Comparison of ENCODE assay signal across 10 mouse cellular contexts in genomic region chr9:87144532-87144931, GRCm38 (mm10). TPM values are rescaled to one million over a fixed set of nuclear protein-coding genes. Genes with fewer than 3 reads are reported as not detected.
A peak's percentile ranks its signal among the peaks of the same experiment; 100 is the strongest.
DNase-seq lines count a peak whose midpoint lies in the region; ATAC-seq and TF ChIP-seq lines count a peak whose summit lies in the region.
"Had no signal": no experiment of that assay in that cellular context is flagged by ENCODE, and none has a peak within 500 bp of the region (broad histone marks: within the 10 kb centered on the region; RNA-seq: fewer than 3 reads in every experiment).

No protein-coding gene starts in this region.

- no peak overlapping the region for H3K27ac ChIP-seq in forebrain, postnatal 0 days (ENCODE audit: low read depth, low read length)
- H3K27ac ChIP-seq in limb, embryonic 13.5 days, result no peak overlapping the region
- H3K27ac ChIP-seq in stomach, embryonic 16.5 days (ENCODE audit: low read length), result no peak overlapping the region

- H3K36me3 ChIP-seq in forebrain, postnatal 0 days (ENCODE audit: insufficient read depth), result no peaks in the 10 kb centered on the region
- no peaks in the 10 kb centered on the region for H3K36me3 ChIP-seq in limb, embryonic 13.5 days
- no peaks in the 10 kb centered on the region for H3K36me3 ChIP-seq in stomach, embryonic 16.5 days (ENCODE audit: control insufficient read depth, insufficient read depth, low read length)

- H3K4me3 ChIP-seq in forebrain, postnatal 0 days (ENCODE audit: low read depth, low read length), result peak overlapping the region; percentile 44
- peak overlapping the region; percentile 40 for H3K4me3 ChIP-seq in limb, embryonic 13.5 days
- H3K4me3 ChIP-seq in stomach, embryonic 16.5 days (replicated peaks; ENCODE audit: low read length), result peak overlapping the region; percentile 29
- H3K4me3 ChIP-seq: erythroblast, embryonic 14.5 days; myocyte had no signal

- H3K4me1 ChIP-seq in forebrain, postnatal 0 days (ENCODE audit: insufficient read depth), result no peaks in the 10 kb centered on the region
- H3K4me1 ChIP-seq in limb, embryonic 13.5 days, result peaks cover 13% of the 10 kb centered on the region
- H3K4me1 ChIP-seq in stomach, embryonic 16.5 days (ENCODE audit: control insufficient read depth, insufficient read depth, low read length), result peaks cover 5% of the 10 kb centered on the region; the same call in 1 of the 2 replicates

- H3K9ac ChIP-seq in forebrain, postnatal 0 days, result peak overlapping the region; percentile 39
- peak overlapping the region; percentile 43 for H3K9ac ChIP-seq in limb, embryonic 13.5 days
- H3K9ac ChIP-seq in stomach, embryonic 16.5 days (ENCODE audit: low read length), result peak overlapping the region; percentile 2; the same call in 1 of the 2 replicates

- H3K9me3 ChIP-seq in forebrain, postnatal 0 days (ENCODE audit: low read length), result no peaks in the 10 kb centered on the region
- no peaks in the 10 kb centered on the region for H3K9me3 ChIP-seq in limb, embryonic 13.5 days
- H3K9me3 ChIP-seq in stomach, embryonic 16.5 days (replicated peaks; ENCODE audit: control insufficient read depth, low read length), result no peaks in the 10 kb centered on the region

- no peak for TF ChIP-seq CTCF in forebrain, postnatal 0 days (IDR thresholded peaks at IDR 0.05; ENCODE audit: low read depth)

- ATAC-seq in cerebellum, adult (ENCODE audit: insufficient number of reproducible peaks, low FRiP score, low TSS enrichment), result peak; percentile 12; the same call in 1 of the 2 replicates
- ATAC-seq in forebrain, postnatal 0 days, result peak; percentile 33; the same call in 1 of the 2 replicates
- peak; percentile 17; the same call in 1 of the 2 replicates for ATAC-seq in limb, embryonic 13.5 days (ENCODE audit: low FRiP score, low read depth)
- ATAC-seq in stomach, embryonic 16.5 days (ENCODE audit: insufficient read depth, low FRiP score), result no peak

- H3K27me3 ChIP-seq in forebrain, postnatal 0 days (ENCODE audit: insufficient read depth, low read length), result peaks cover 8% of the 10 kb centered on the region; the same call in 1 of the 2 replicates
- H3K27me3 ChIP-seq in limb, embryonic 13.5 days, result peaks cover 52% of the 10 kb centered on the region
- H3K27me3 ChIP-seq in stomach, embryonic 16.5 days (ENCODE audit: control insufficient read depth, insufficient read depth, low read length), result peaks cover 31% of the 10 kb centered on the region; the same call in 1 of the 2 replicates

- DNase-seq in cerebellum, adult 11 months, result no peak
- DNase-seq in right cerebral cortex, postnatal 14 days, result peak; percentile 17
- DNase-seq in right cerebral cortex, adult 2 months (ENCODE audit: low spot score in 2 of 2), result no peak
- no peak for DNase-seq in forebrain, postnatal 0 days
- DNase-seq in layer of hippocampus, adult 11-12 months (ENCODE audit: low spot score), result no peak

- peak overlapping the region; percentile 70 for H3K4me2 ChIP-seq in forebrain, postnatal 0 days (ENCODE audit: low read depth)
- peak overlapping the region; percentile 65 for H3K4me2 ChIP-seq in limb, embryonic 13.5 days (replicated peaks)
- H3K4me2 ChIP-seq in stomach, embryonic 16.5 days (ENCODE audit: low read depth, low read length), result peak overlapping the region; percentile 46

- 4% methylated on average over 19 of the region's 19 CpGs for WGBS in forebrain, postnatal 0 days
- 2% methylated on average over 19 of the region's 19 CpGs for WGBS in limb, embryonic 13.5 days
- 1% methylated on average over 19 of the region's 19 CpGs for WGBS in stomach, embryonic 16.5 days

RNA-seq across cellular contexts. Expression of gene Mrap2, which starts 0.4 kb away (rescaled TPM):
- total RNA-seq in forebrain, postnatal 0 days (2014; rRNA removed), result 1.6 and 3.2 TPM in 2 replicates
- polyA plus RNA-seq in forebrain, postnatal 0 days (2015; fragmentation: Nextera tagmentation; extraction: Ambion mirVana), result 1.1 and 3.1 TPM in 2 replicates
- polyA plus RNA-seq in limb, embryonic 13.5 days (2015; fragmentation: Nextera tagmentation; extraction: Ambion mirVana), result 0.18 and 0.38 TPM in 2 replicates
- polyA plus RNA-seq in stomach, embryonic 16.5 days (2015; fragmentation: Nextera tagmentation; extraction: Ambion mirVana), result 0.13 and 0.25 TPM in 2 replicates
- polyA plus RNA-seq: erythroblast, embryonic 14.5 days had no signal
